Mouse (Mus musculus) macrophage (primary cell): ENCODE results near the gene Chrna1. TPM values are rescaled to one million over a fixed set of nuclear protein-coding genes. Genes with fewer than 3 reads are reported as not detected.
A peak's percentile ranks its signal among the peaks of the same experiment; 100 is the strongest.

Source experiments
- H3K27ac ChIP-seq: fragments of 350-480 bp; formaldehyde crosslinking; 2 replicates; pipeline ENCODE4 v1.9.0; 2021
- H3K36me3 ChIP-seq: fragments of 350-480 bp; formaldehyde crosslinking; 2 replicates; pipeline ENCODE4 v1.9.0; 2021; ENCODE audit errors: inconsistent target
- H3K4me3 ChIP-seq: fragments of 350-480 bp; formaldehyde crosslinking; 2 replicates; pipeline ENCODE4 v1.9.0; 2021; ENCODE audit errors: inconsistent target
- H3K79me2 ChIP-seq: fragments of 350-480 bp; formaldehyde crosslinking; 2 replicates; pipeline ENCODE4 v1.9.0; 2021; ENCODE audit errors: inconsistent target
- WGBS: methylation state at CpG from one replicate; pipeline ENCODE4 v1.1.7; 2026; ENCODE audit warnings: inconsistent platforms; ENCODE audit not compliant: missing documents; 5-methylcytosine and 5-hydroxymethylcytosine counted together
- polyA plus RNA-seq: library from polyadenylated mRNA; stranded (reverse); fragments of 250-400 nt; gene quantifications from 3 replicates; pipeline ENCODE4 v1.2.4, GENCODE M21; 2018; ENCODE audit warnings: inconsistent platforms

The Chrna1 gene
- polyA plus RNA-seq, 1 experiment from 2014 or later, result not detected

GRCm38 (mm10) chr2:73528516-73529355, 51.4 kb downstream of the Chrna1 start:
- peak overlapping the region; percentile 45 for H3K4me3 ChIP-seq
- H3K79me2 ChIP-seq, result peaks cover 54% of the 10 kb centered on the region
- no peak overlapping the region; the same call in 1 of the 2 replicates for H3K27ac ChIP-seq
- WGBS, result 12% methylated on average over 47 of the region's 59 CpGs
- H3K36me3 ChIP-seq, result no peaks in the 10 kb centered on the region

- peaks cover 62% of the 10 kb centered on the region for H3K79me2 ChIP-seq
- peak overlapping the region; percentile 45; the same call in 1 of the 2 replicates for H3K4me3 ChIP-seq
- 91% methylated on average over 11 of the region's 11 CpGs for WGBS
- H3K27ac ChIP-seq, result no peak overlapping the region
- H3K36me3 ChIP-seq, result no peaks in the 10 kb centered on the region
Observed at GRCm38 (mm10) chr2:73527956-73528355, 52.2 kb downstream of the Chrna1 start.

- peaks cover 74% of the 10 kb centered on the region for H3K79me2 ChIP-seq
- WGBS, result 15% methylated on average over 9 of the region's 9 CpGs
- peak overlapping the region; percentile 69 for H3K27ac ChIP-seq
- H3K4me3 ChIP-seq, result no peak overlapping the region
- H3K36me3 ChIP-seq, result no peaks in the 10 kb centered on the region
Observed at GRCm38 (mm10) chr2:73526691-73527090, 53.4 kb downstream of the Chrna1 start.

- Histone ChIP-seq H3K79me2 (peaks cover 96% of the 10 kb centered on the region), H3K36me3 (no peaks in the 10 kb centered on the region), H3K4me3 (no peak overlapping the region), H3K27ac (0 out of 2 replicates have a peak overlapping the region, but pooled peaks have one; percentile 14)
- 62% methylated on average over 8 of the region's 8 CpGs for WGBS
Observed at GRCm38 (mm10) chr2:73522891-73523290, 57.2 kb downstream of the Chrna1 start.

GRCm38 (mm10) chr2:73522336-73522735, 57.8 kb downstream of the Chrna1 start:
- 88% methylated on average over 5 of the region's 6 CpGs for WGBS
- H3K79me2 ChIP-seq, result peaks cover 96% of the 10 kb centered on the region
- no peaks in the 10 kb centered on the region for H3K36me3 ChIP-seq
- no peak overlapping the region for H3K27ac ChIP-seq
- no peak overlapping the region for H3K4me3 ChIP-seq

GRCm38 (mm10) chr2:73521737-73522136, 58.4 kb downstream of the Chrna1 start:
- 55% methylated on average over 5 of the region's 5 CpGs for WGBS
- Histone ChIP-seq H3K79me2 (peaks cover 99% of the 10 kb centered on the region), H3K36me3 (no peaks in the 10 kb centered on the region)

GRCm38 (mm10) chr2:73518966-73519365, 61.2 kb downstream of the Chrna1 start:
- Histone ChIP-seq H3K27ac (no peak overlapping the region), H3K79me2 (peaks cover 100% of the 10 kb centered on the region), H3K4me3 (no peak overlapping the region), H3K36me3 (no peaks in the 10 kb centered on the region)
- WGBS, result 98% methylated on average over 5 of the region's 5 CpGs

More at GRCm38 (mm10) chr2:73521737-73522136, 58.4 kb downstream of the Chrna1 start:
- Histone ChIP-seq H3K27ac (no peak overlapping the region), H3K4me3 (no peak overlapping the region)

GRCm38 (mm10) chr2:73518311-73518710, 61.8 kb downstream of the Chrna1 start:
- no peaks in the 10 kb centered on the region for H3K36me3 ChIP-seq
- WGBS, result 94% methylated on average over 2 of the region's 2 CpGs
- no peak overlapping the region for H3K27ac ChIP-seq
- peaks cover 97% of the 10 kb centered on the region for H3K79me2 ChIP-seq
- H3K4me3 ChIP-seq, result no peak overlapping the region

GRCm38 (mm10) chr2:73514178-73514577, 66.0 kb downstream of the Chrna1 start:
- Histone ChIP-seq H3K36me3 (no peaks in the 10 kb centered on the region), H3K79me2 (peaks cover 81% of the 10 kb centered on the region), H3K27ac (no peak overlapping the region), H3K4me3 (no peak overlapping the region)
- WGBS, result 95% methylated on average over 6 of the region's 6 CpGs

Other genes starting within 250 kb of the Chrna1 start
- 3.1 to 33.1 TPM (median 20.6 TPM) in 3 replicates for gene Gpr155, start 193.8 kb downstream of the Chrna1 start, polyA plus RNA-seq
- gene Wipf1, start 50.6 kb downstream of the Chrna1 start, polyA plus RNA-seq, result 121 to 170 TPM (median 129 TPM) in 3 replicates
- not detected in 3 replicates for gene Chn1, start 195.0 kb upstream of the Chrna1 start, polyA plus RNA-seq